Comparison of ENCODE assay signal across 28 mouse cellular contexts in genomic region chr6:95185074-95185931, GRCm38 (mm10).
DNase-seq lines count a peak whose midpoint lies in the region; ATAC-seq and TF ChIP-seq lines count a peak whose summit lies in the region.
"Had no signal": no experiment of that assay in that cellular context is flagged by ENCODE, and none has a peak within 500 bp of the region (broad histone marks: within the 10 kb centered on the region; RNA-seq: fewer than 3 reads in every experiment).

No protein-coding gene starts in this region.

- H3K9me3 ChIP-seq in heart, postnatal 0 days (replicated peaks; ENCODE audit: control insufficient read depth, low read length), result no peaks in the 10 kb centered on the region
- no peaks in the 10 kb centered on the region for H3K9me3 ChIP-seq in liver, postnatal 0 days (ENCODE audit: low read length)
- no peaks in the 10 kb centered on the region for H3K9me3 ChIP-seq in liver, embryonic 12.5 days (replicated peaks)
- no peaks in the 10 kb centered on the region for H3K9me3 ChIP-seq in limb, embryonic 14.5 days (ENCODE audit: control insufficient read depth, low read length)
- no peaks in the 10 kb centered on the region for H3K9me3 ChIP-seq in kidney, embryonic 15.5 days (replicated peaks)
- H3K9me3 ChIP-seq: forebrain, embryonic 12.5 days; forebrain, embryonic 15.5 days; heart, embryonic 10.5 days; heart, embryonic 13.5 days; hindbrain, embryonic 10.5 days; hindbrain, embryonic 13.5 days; intestine, embryonic 15.5 days had no signal

- H3K36me3 ChIP-seq in heart, postnatal 0 days (replicated peaks; ENCODE audit: control insufficient read depth, insufficient read depth, low read length), result no peaks in the 10 kb centered on the region
- H3K36me3 ChIP-seq in liver, postnatal 0 days (replicated peaks; ENCODE audit: insufficient read depth, low read length), result no peaks in the 10 kb centered on the region
- H3K36me3 ChIP-seq in liver, embryonic 12.5 days, result no peaks in the 10 kb centered on the region
- no peaks in the 10 kb centered on the region for H3K36me3 ChIP-seq in limb, embryonic 14.5 days (ENCODE audit: control insufficient read depth, insufficient read depth, low read length)
- H3K36me3 ChIP-seq in kidney, embryonic 15.5 days, result no peaks in the 10 kb centered on the region
- H3K36me3 ChIP-seq: forebrain, embryonic 12.5 days; forebrain, embryonic 15.5 days; heart, embryonic 10.5 days; heart, embryonic 13.5 days; hindbrain, embryonic 10.5 days; hindbrain, embryonic 13.5 days; intestine, embryonic 15.5 days had no signal

- intact Hi-C loops in heart, postnatal 25 days (cut with DNase I), result no loop called here
- intact Hi-C loops in gastrocnemius, postnatal 36 days (cut with DNase I), result no loop called here

- no peak for TF ChIP-seq POLR2A in limb, embryonic 14.5 days (IDR thresholded peaks at IDR 0.05; ENCODE audit: borderline replicate concordance, extremely low read depth, insufficient read depth, insufficient read length)

- H3K9ac ChIP-seq in heart, postnatal 0 days (replicated peaks; ENCODE audit: low read depth, low read length), result no peak overlapping the region
- no peak overlapping the region for H3K9ac ChIP-seq in liver, postnatal 0 days (replicated peaks)
- no peak overlapping the region for H3K9ac ChIP-seq in liver, embryonic 12.5 days
- H3K9ac ChIP-seq in limb, embryonic 14.5 days (ENCODE audit: low read depth, low read length, severe bottlenecking), result no peak overlapping the region
- no peak overlapping the region for H3K9ac ChIP-seq in kidney, embryonic 15.5 days
- H3K9ac ChIP-seq: forebrain, embryonic 12.5 days; forebrain, embryonic 15.5 days; heart, embryonic 13.5 days; hindbrain, embryonic 13.5 days; intestine, embryonic 15.5 days had no signal

- no peak overlapping the region for H3K27ac ChIP-seq in heart, postnatal 0 days (ENCODE audit: low read depth)
- no peak overlapping the region for H3K27ac ChIP-seq in liver, postnatal 0 days (ENCODE audit: low read depth)
- no peak overlapping the region for H3K27ac ChIP-seq in liver, embryonic 12.5 days
- H3K27ac ChIP-seq in limb, embryonic 14.5 days (replicated peaks; ENCODE audit: low read depth, low read length), result no peak overlapping the region
- H3K27ac ChIP-seq in kidney, embryonic 15.5 days, result no peak overlapping the region
- H3K27ac ChIP-seq: forebrain, embryonic 12.5 days; forebrain, embryonic 15.5 days; gastrocnemius, adult 2 months; heart, adult 2 months; heart, embryonic 10.5 days; heart, embryonic 13.5 days; hindbrain, embryonic 10.5 days; hindbrain, embryonic 13.5 days; intestine, embryonic 15.5 days had no signal

- H3K27me3 ChIP-seq in heart, postnatal 0 days (ENCODE audit: control insufficient read depth, insufficient read depth, low read length), result no peaks in the 10 kb centered on the region
- no peaks in the 10 kb centered on the region for H3K27me3 ChIP-seq in liver, postnatal 0 days (ENCODE audit: insufficient read depth, low read length)
- no peaks in the 10 kb centered on the region for H3K27me3 ChIP-seq in liver, embryonic 12.5 days (replicated peaks)
- no peaks in the 10 kb centered on the region for H3K27me3 ChIP-seq in limb, embryonic 14.5 days (ENCODE audit: control insufficient read depth, insufficient read depth, low read length)
- H3K27me3 ChIP-seq in kidney, embryonic 15.5 days, result no peaks in the 10 kb centered on the region
- H3K27me3 ChIP-seq: forebrain, embryonic 12.5 days; forebrain, embryonic 15.5 days; heart, embryonic 13.5 days; hindbrain, embryonic 13.5 days; intestine, embryonic 15.5 days had no signal

- WGBS in heart, postnatal 0 days, result 59% methylated on average over 7 of the region's 7 CpGs
- WGBS in liver, postnatal 0 days (ENCODE audit: insufficient replicate concordance), result 58% methylated on average over 7 of the region's 7 CpGs
- 58% methylated on average over 7 of the region's 7 CpGs for WGBS in liver, embryonic 12.5 days (ENCODE audit: insufficient replicate concordance)
- WGBS in limb, embryonic 14.5 days, result 26% methylated on average over 7 of the region's 7 CpGs
- 76% methylated on average over 7 of the region's 7 CpGs for WGBS in kidney, embryonic 15.5 days

- H3K4me3 ChIP-seq in heart, postnatal 0 days (ENCODE audit: low read depth, low read length), result no peak overlapping the region
- H3K4me3 ChIP-seq in liver, postnatal 0 days (ENCODE audit: low read depth, low read length), result no peak overlapping the region
- H3K4me3 ChIP-seq in liver, embryonic 12.5 days, result no peak overlapping the region
- H3K4me3 ChIP-seq in limb, embryonic 14.5 days (replicated peaks; ENCODE audit: low read length), result no peak overlapping the region
- no peak overlapping the region for H3K4me3 ChIP-seq in kidney, embryonic 15.5 days (replicated peaks)
- H3K4me3 ChIP-seq: erythroblast, embryonic 14.5 days; forebrain, embryonic 12.5 days; forebrain, embryonic 15.5 days; gastrocnemius, adult 2 months; heart, adult 2 months; heart, embryonic 10.5 days; heart, embryonic 13.5 days; hindbrain, embryonic 10.5 days; hindbrain, embryonic 13.5 days; intestine, embryonic 15.5 days had no signal

- TF ChIP-seq CTCF in heart, postnatal 0 days (IDR thresholded peaks at IDR 0.05; ENCODE audit: low read depth), result no peak
- TF ChIP-seq CTCF in liver, postnatal 0 days (IDR thresholded peaks at IDR 0.05; ENCODE audit: low read depth), result no peak

- no peak overlapping the region for H3K4me2 ChIP-seq in heart, postnatal 0 days (ENCODE audit: low read depth, low read length)
- no peak overlapping the region for H3K4me2 ChIP-seq in liver, postnatal 0 days (ENCODE audit: low read depth, low read length)
- no peak overlapping the region for H3K4me2 ChIP-seq in liver, embryonic 12.5 days
- H3K4me2 ChIP-seq in limb, embryonic 14.5 days (replicated peaks; ENCODE audit: low read depth, low read length, severe bottlenecking), result no peak overlapping the region
- no peak overlapping the region for H3K4me2 ChIP-seq in kidney, embryonic 15.5 days
- H3K4me2 ChIP-seq: forebrain, embryonic 12.5 days; forebrain, embryonic 15.5 days; heart, embryonic 13.5 days; hindbrain, embryonic 13.5 days; intestine, embryonic 15.5 days had no signal

- peak; percentile 5 for DNase-seq in heart, postnatal 0 days (ENCODE audit: low spot score)
- no peak for DNase-seq in heart, postnatal 25 days (ENCODE audit: low spot score)
- peak; percentile 16 for DNase-seq in liver, postnatal 0 days
- DNase-seq in limb, embryonic 14.5 days (ENCODE audit: low spot score), result peak; percentile 59
- DNase-seq in gastrocnemius, postnatal 36 days, result no peak
- DNase-seq: adrenal gland, adult 8-10 months; adrenal gland, postnatal 25 days; cerebellum, adult 11-12 months; cerebellum, adult 8-10 months; cerebellum, postnatal 36 days; embryo, embryonic 11 days; gastrocnemius, adult 2 months; gastrocnemius, postnatal 25 days; heart, adult 2 months; heart, postnatal 36 days had no signal

- no peaks in the 10 kb centered on the region for H3K4me1 ChIP-seq in heart, postnatal 0 days (ENCODE audit: control insufficient read depth, insufficient read depth)
- 0 out of 2 replicates have a peak, but pooled peaks cover 3% of the 10 kb centered on the region for H3K4me1 ChIP-seq in liver, postnatal 0 days (ENCODE audit: insufficient read depth)
- no peaks in the 10 kb centered on the region for H3K4me1 ChIP-seq in liver, embryonic 12.5 days
- H3K4me1 ChIP-seq in limb, embryonic 14.5 days (ENCODE audit: control insufficient read depth, insufficient read depth, low read length), result peaks cover 7% of the 10 kb centered on the region
- no peaks in the 10 kb centered on the region for H3K4me1 ChIP-seq in kidney, embryonic 15.5 days
- H3K4me1 ChIP-seq: forebrain, embryonic 12.5 days; forebrain, embryonic 15.5 days; heart, embryonic 10.5 days; hindbrain, embryonic 10.5 days; hindbrain, embryonic 13.5 days; intestine, embryonic 15.5 days had no signal

- no peak for TF ChIP-seq EP300 in heart, postnatal 0 days (IDR thresholded peaks at IDR 0.05; ENCODE audit: low read depth)
- TF ChIP-seq EP300 in liver, postnatal 0 days (IDR thresholded peaks at IDR 0.05; ENCODE audit: low read depth), result no peak

- ATAC-seq in heart, postnatal 0 days (ENCODE audit: insufficient read depth, low read depth), result no peak
- ATAC-seq in liver, postnatal 0 days, result peak; percentile 71
- ATAC-seq in liver, embryonic 12.5 days, result no peak
- peak; percentile 86 for ATAC-seq in limb, embryonic 14.5 days (ENCODE audit: low FRiP score, low read depth)
- no peak for ATAC-seq in kidney, embryonic 15.5 days (replicated peaks; ENCODE audit: low FRiP score)
- ATAC-seq: activated CD4-positive, CD25-positive, alpha-beta regulatory T cell, adult 4 months; CD4-positive, CD25-positive, alpha-beta regulatory T cell, adult 4 months; forebrain, embryonic 15.5 days; hindbrain, embryonic 16.5 days; intestine, embryonic 15.5 days had no signal

Comparison
In these comparisons a context has a peak if more than half of its experiments do, and no peak if none do; other contexts are left out.
1. ATAC-seq: peak in liver, postnatal 0 days (single experiment) and limb, embryonic 14.5 days (single experiment); none in heart, postnatal 0 days (single experiment), liver, embryonic 12.5 days (single experiment) and kidney, embryonic 15.5 days (single experiment).
2. DNase-seq: peak in heart, postnatal 0 days (single experiment), liver, postnatal 0 days (single experiment) and limb, embryonic 14.5 days (single experiment); none in heart, postnatal 25 days (single experiment) and gastrocnemius, postnatal 36 days (0 of 2).